Mouse (Mus musculus) C2C12 (cell line): Measurements from ENCODE around the gene Slc38a11. TPM values are rescaled to one million over a fixed set of nuclear protein-coding genes. Genes with fewer than 3 reads are reported as not detected.

Experiments used
- H3K27me3 ChIP-seq: one replicate; pipeline ENCODE4 v1.6.1; 2011; ENCODE audit not compliant: control insufficient read depth, insufficient read depth, insufficient read length
- H3K36me3 ChIP-seq: one replicate; pipeline ENCODE4 v1.6.1; 2011; ENCODE audit not compliant: control insufficient read depth, insufficient read depth
- H3K4me3 ChIP-seq: one replicate; pipeline ENCODE4 v1.5.1; 2011; ENCODE audit warnings: mild to moderate bottlenecking, control low read depth; ENCODE audit not compliant: poor library complexity, insufficient read depth, severe bottlenecking
- H3K79me2 ChIP-seq: one replicate; pipeline ENCODE4 v1.6.1; 2011; ENCODE audit not compliant: control insufficient read depth, insufficient read depth
- H3K79me3 ChIP-seq: one replicate; pipeline ENCODE4 v1.6.1; 2011; ENCODE audit warnings: low read depth, control low read depth
- H3ac ChIP-seq: one replicate; pipeline ENCODE3; 2011; ENCODE audit warnings: low read depth; ENCODE audit not compliant: control insufficient read depth, insufficient read length
- CEBPB ChIP-seq: IDR thresholded peaks from one replicate; pipeline ENCODE4 v1.6.1; 2011; ENCODE audit warnings: low read depth, mild to moderate bottlenecking, control low read depth, moderate library complexity
- CTCF ChIP-seq: IDR thresholded peaks from one replicate; pipeline ENCODE4 v1.5.1; 2011; ENCODE audit not compliant: control insufficient read depth, insufficient read depth, insufficient read length
- FOSL1 ChIP-seq: IDR thresholded peaks from one replicate; pipeline ENCODE4 v1.8.0; 2011; ENCODE audit warnings: mild to moderate bottlenecking, low read length; ENCODE audit not compliant: poor library complexity, insufficient read depth, severe bottlenecking
- MAX ChIP-seq: IDR thresholded peaks from one replicate; pipeline ENCODE4 v1.6.1; 2011; ENCODE audit warnings: mild to moderate bottlenecking, control low read depth
- MYOD1 ChIP-seq: IDR thresholded peaks from one replicate; pipeline ENCODE4 v1.6.1; 2011; ENCODE audit warnings: low read depth; ENCODE audit not compliant: control insufficient read depth, insufficient read length
- MYOG ChIP-seq: IDR thresholded peaks from one replicate; pipeline ENCODE4 v1.6.1; 2011; ENCODE audit not compliant: control insufficient read depth, insufficient read length; ENCODE audit errors: extremely low read depth
- USF1 ChIP-seq: IDR thresholded peaks from one replicate; pipeline ENCODE4 v1.6.1; 2011; ENCODE audit warnings: low read depth, mild to moderate bottlenecking, control low read depth, moderate library complexity
- microRNA-seq: library from miRNA; unstranded; fragments of <30 nt; microRNA quantifications from one replicate; pipeline ENCODE4, GENCODE M21; 2019; ENCODE audit warnings: borderline microRNAs expressed
- polyA plus RNA-seq: library from polyadenylated mRNA; unstranded; fragments of >200 nt; fragmentation: generic; extraction: Trizol; gene quantifications from one replicate; pipeline ENCODE4 v1.2.1, GENCODE M21; 2012; ENCODE audit warnings: missing spikeins

Gene Slc38a11
- polyA plus RNA-seq, 1 experiment = not detected

DNA sequence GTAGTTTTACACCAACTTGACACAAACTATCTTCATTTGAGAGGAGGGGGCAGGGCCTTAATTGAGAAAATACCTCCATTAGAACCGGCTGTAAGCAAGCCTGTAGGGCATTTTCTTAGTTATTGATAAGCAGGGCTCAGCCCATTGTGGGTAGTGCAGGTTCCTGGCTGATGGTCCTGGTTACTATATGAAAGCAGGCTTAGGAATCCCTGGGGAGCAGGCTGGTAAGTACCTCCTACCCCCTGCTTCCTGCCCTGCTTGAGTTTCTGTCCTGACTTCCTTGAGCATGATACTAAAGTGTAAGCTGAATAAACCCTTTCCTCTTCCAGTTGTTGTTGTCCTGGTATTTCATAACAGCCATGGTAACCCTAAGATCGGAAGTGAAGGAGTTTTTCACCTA lies 89.9 kb downstream of the Slc38a11 start:
- Histone ChIP-seq H3K79me2 (no peaks in the 10 kb centered on the region), H3K79me3 (no peaks in the 10 kb centered on the region), H3K36me3 (no peaks in the 10 kb centered on the region), H3ac (no peak overlapping the region), H3K4me3 (no peak overlapping the region), H3K27me3 (no peaks in the 10 kb centered on the region)
- TF ChIP-seq CTCF = no peak
- no peak for TF ChIP-seq FOSL1
- TF ChIP-seq CEBPB = no peak
- no peak for TF ChIP-seq MYOD1
- no peak for TF ChIP-seq MAX
- TF ChIP-seq MYOG = no peak
- TF ChIP-seq USF1 = no peak

DNA sequence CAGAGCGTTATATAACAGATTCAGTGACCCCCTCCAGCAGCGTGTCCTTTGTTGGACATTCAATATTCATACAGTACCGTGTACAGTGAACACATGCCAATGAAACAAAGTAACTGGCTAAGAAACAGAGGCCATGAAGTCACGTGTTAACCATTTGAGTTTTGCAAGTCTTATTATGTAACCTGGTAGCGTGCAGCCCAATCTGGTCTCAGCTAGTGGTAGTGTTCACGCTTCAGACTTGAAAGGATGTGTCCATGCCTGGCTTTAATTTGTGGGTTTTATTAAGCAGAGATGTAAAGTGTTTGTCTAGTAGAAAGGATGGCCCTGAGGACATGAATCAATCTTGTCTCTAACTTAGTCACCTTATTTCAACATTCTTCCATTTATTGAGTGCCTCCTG lies 95.1 kb downstream of the Slc38a11 start:
- no peaks in the 10 kb centered on the region for H3K36me3 ChIP-seq
- TF ChIP-seq USF1 (no peak), MYOG (no peak), CTCF (no peak), MYOD1 (no peak), FOSL1 (no peak), MAX (no peak)

GRCm38 (mm10) chr2:65267834-65268233 lies 96.0 kb downstream of the Slc38a11 start:
- no peaks in the 10 kb centered on the region for H3K27me3 ChIP-seq
- no peaks in the 10 kb centered on the region for H3K36me3 ChIP-seq
- H3ac ChIP-seq = no peak overlapping the region
- no peak overlapping the region for H3K4me3 ChIP-seq
- TF ChIP-seq CEBPB (no peak), CTCF (no peak), MYOD1 (no peak), MAX (no peak), MYOG (no peak), FOSL1 (no peak), USF1 (no peak)
- no peaks in the 10 kb centered on the region for H3K79me2 ChIP-seq
- no peaks in the 10 kb centered on the region for H3K79me3 ChIP-seq

More for the DNA sequence above, 95.1 kb downstream of the Slc38a11 start:
- Histone ChIP-seq H3K79me2 (no peaks in the 10 kb centered on the region), H3K79me3 (no peaks in the 10 kb centered on the region), H3K27me3 (no peaks in the 10 kb centered on the region), H3ac (no peak overlapping the region), H3K4me3 (no peak overlapping the region)

DNA sequence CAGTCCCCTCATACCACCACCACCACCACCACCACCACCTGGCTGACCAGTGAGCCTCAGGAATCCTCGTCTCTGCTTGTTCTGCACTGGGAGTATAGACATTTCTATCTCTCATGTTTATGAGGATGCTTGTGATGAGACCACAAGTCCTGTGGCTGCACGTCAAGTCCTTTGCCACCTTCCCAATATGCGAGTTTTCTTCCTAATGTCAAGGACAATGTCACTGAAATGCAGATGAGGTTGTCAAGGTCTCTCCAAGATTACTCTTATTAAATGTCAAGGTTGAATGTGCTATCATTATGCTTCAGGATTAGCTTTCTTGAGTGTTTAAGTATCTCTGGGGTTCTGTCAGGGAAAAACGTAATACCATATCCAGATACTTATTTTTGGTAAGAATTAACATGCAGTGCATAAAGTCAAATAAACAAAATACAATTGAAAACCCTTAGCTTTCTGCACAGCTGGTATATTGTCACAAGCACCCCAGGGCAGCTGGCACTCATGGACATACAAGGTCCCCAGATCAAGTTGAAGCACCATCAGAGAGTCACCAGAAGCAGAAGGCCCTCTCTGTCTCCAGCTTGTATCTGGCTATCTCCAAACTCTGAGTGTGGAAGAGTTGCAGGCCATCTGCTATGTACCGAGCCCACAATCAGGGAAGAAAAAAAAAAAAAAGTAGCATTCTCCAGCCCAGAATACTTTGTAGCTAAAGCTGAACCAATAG lies 97.1 kb downstream of the Slc38a11 start:
- no peaks in the 10 kb centered on the region for H3K79me2 ChIP-seq
- no peaks in the 10 kb centered on the region for H3K27me3 ChIP-seq
- H3K36me3 ChIP-seq = no peaks in the 10 kb centered on the region
- TF ChIP-seq MYOG = no peak
- TF ChIP-seq USF1 = no peak
- TF ChIP-seq MYOD1 = no peak
- no peak for TF ChIP-seq CTCF
- TF ChIP-seq FOSL1 = no peak
- TF ChIP-seq CEBPB = no peak
- TF ChIP-seq MAX = no peak
- H3K4me3 ChIP-seq = no peak overlapping the region
- H3K79me3 ChIP-seq = no peaks in the 10 kb centered on the region
- H3ac ChIP-seq = no peak overlapping the region

Small RNAs within 50 kb of the gene (microRNA-seq; reads per million reads assigned to microRNA genes)
- not detected for gene Mir6337

Other genes starting within 250 kb of the Slc38a11 start
- gene Cobll1, start 124.6 kb downstream of the Slc38a11 start, polyA plus RNA-seq = 16.3 TPM
- not detected for gene Scn3a, start 203.6 kb upstream of the Slc38a11 start, polyA plus RNA-seq